Mouse (Mus musculus): Measurements from ENCODE around the gene E130114P18Rik.

The E130114P18Rik gene

DNA sequence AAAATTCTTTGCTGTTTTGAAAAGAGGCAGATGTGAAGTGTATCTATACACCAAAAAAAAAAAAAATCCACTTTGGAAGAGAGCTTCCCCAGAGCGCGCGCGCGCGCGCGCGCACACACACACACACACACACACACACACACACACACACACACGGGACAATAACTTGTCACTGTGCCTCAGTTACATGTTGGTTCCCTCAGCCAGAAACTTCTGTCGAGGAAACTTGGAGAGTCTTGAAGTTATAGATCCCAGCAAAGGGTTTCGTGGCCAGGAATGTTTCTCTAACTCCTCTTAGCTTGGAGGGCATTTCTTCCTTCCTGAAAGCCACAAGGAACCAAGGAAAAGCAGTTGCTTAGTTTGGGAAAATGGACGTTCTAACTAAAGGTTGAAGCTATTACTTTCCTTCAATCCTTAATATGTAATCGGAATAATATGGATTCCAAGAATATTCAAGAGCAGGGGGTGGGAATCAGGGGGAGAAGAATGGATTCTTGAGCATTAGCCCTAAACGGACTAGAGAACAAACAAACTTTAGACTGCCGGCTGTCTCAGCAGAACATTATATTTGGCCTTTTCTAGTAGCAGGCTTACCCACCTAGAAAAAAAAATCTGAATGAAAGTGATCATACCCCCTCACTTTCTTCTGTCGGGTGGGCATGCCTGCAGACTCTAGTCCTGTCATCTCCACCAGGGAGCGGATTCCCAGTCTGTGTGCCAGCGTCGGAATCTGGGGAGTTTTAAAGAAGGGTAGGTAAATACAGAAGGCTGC, 2.2 kb downstream of the E130114P18Rik start:
- no peak for DNase-seq

DNA sequence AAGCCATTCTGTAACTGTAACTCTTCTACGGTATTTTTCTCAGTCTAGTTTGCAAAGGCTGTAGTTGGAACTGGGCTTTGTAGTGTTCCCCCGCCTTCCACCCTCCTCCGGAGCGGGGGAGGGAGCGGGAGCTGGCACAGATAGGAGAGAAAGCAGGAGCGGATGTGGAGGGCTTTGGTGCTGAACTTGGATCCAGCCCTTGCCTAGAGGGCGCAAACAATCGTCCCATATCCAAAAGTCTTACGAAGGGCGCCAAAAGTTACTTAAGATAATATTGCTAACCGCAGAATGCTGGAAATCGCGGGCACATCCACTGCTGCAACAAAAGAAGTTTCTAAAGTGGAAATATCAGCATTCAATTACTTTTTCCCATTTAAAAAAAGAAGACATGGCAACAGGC, 2.8 kb downstream of the E130114P18Rik start:
- peak; percentile 72 for DNase-seq

DNA sequence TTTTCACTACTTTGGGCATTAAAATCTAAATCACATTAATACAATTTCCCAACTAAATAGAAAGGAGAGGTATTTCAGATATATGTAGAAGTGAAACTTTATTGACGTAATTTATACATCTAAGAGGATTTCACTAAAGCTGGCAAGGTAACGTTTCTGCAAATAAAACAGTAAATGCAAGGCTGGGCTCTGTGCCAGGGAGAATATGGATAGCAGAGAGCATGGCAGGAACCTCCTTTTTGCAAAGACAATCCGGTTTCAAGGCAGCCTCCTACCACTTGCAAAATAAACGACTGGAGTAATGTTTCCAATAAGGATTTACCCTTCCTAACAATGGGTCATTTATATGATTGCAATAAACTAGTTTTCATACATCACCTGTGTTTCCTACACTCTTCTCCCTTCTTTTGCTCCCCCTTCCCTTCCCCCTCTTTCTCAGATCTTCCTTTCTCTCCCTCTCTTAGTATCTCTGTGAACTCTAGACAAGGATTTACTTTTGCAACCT, 3.4 kb downstream of the E130114P18Rik start:
- no peak for DNase-seq

DNA sequence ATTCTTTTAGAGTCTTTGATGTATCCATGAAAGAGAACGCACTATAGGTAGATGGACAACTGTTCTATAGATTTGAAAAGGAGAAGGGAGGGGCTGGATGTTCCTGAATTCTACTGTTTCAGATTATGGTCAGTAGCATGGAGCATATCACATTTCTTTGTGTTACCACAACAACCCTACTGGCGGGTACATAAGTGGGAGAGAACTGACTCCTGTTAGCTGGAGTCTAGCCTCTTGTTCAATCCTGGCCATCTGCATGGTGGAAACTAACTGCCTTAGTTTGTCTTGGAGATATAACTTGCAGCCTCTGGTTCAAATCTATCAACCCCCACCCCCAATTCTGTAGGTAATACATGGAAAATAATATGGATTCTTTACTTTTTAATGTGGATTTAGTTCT, 4.1 kb downstream of the E130114P18Rik start:
- no peak for DNase-seq

DNA sequence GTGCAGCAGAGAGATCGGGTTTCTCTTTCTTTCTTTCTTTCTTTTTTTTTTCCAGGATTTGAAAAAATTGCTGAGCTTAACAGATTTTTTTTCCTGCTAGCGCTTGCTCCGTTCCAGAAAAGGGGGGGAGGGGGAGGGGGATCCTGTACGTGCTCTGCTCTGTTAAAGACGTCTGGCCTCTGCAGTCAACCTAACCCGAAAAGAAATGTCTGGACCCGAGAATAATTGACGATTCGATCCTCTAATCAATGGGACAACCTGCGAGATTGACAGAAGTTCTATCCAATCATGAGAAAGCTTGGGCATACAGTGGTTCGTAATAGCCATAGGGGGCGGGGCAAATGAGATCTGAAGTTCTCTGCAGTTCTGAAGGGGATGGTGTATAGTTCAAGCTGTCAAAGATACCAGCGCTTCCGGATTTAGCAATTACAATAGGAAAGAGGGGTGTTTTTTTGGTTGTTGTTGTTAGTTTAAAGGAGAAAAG, 4.7 kb downstream of the E130114P18Rik start:
- peak; percentile 95 for DNase-seq

DNA sequence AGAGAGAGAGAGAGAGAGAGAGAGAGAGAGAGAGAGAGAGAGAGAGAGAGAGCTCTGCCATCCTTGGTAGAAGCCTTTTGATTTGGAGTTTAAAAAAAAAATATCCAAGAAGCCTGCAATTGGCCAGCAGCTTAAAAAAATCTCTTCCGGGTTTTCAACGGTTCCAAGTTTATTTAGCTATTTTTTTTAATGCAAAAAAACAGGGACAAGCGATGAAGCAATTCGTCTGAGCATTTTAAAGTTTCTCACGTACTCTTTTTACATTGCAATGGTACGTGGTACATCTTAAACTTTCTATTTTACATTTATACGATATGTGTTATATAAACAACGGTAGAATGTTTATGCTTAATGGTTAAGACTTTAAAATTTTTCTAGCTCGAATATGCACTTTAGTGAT, 5.2 kb downstream of the E130114P18Rik start, which contains the start of gene Nfia:
Gene Nfia (plus strand): TSS at position 94 of the 400 bp plus-strand sequence.
- no peak for DNase-seq

DNA sequence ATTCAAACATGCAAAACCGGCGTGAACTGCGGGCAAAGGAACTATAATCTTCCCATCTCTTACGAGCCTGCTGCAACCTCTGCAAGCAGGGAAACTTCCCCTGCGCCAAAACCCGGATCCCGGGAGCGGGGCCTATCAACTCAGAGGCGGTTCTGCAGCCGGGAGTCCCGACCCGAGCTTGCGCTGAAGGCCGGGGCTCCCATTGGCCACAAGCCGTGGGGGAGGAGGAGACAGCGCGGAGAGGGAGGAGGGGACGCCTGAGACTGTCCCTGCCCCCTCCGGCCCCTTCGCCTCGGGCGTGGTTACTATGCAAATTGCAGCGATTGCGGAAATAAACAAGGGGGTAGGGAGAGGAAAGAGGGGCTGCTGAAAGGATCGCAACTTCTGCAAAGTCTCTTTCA, 5.8 kb downstream of the E130114P18Rik start:
- DNase-seq, result peak; percentile 97

DNA sequence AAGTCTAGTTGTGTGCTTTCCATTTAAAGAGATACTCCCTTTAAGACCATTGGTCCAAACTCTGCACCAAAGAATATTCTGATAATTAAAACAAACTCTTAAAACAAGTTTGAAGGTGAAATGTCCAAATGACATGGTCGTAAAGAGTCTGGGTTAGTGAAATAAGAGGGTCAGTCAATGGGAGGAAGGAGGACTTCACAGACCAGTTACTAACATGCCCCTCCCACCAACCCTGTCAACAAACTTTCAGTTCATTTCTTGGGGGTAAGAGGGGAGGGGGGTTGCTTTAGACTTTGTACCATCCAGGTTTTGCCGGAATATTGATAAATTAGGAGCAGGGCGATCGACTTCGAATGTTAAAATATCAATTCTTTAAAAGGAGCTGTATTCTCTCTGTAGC, 6.5 kb downstream of the E130114P18Rik start:
- no peak for DNase-seq

DNA sequence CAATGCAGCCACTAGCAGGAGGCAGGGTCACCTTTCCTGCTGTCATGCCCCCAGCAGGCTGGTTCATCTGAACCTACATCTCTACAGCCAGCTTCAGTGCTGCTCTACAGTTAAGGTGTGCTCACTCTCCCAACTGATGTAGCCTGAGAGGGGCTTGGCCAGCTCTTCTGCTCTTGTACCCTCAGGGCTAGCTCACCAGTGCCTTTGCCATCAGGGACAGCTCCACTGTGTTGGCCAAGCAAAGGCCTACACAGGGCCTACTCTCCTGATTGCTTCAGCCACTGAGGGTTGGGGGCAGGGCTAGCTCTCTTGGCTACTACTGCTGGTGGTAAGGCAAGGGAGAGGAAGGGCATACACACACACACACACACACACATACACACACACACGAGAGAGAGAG, 8.0 kb downstream of the E130114P18Rik start:
- DNase-seq, result no peak

DNA sequence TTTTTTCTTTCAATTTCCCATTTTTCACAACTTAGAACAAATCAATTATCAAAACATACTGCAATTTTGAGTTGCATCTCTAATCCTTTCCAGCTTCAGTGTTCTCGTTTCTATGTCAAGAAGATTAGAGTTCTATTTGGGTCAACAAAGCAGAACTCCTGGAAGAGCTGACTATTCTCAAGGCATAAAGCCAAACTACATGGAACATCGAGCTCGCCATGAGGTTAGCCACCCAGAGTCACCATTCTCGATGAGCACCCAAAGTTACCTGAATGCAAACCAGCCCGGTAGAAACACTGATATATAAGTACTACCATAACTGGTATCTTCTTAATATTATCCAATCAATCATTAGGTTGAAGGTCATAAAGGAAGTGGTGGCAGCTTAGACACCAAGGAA, 10.4 kb downstream of the E130114P18Rik start:
- DNase-seq, result no peak

DNA sequence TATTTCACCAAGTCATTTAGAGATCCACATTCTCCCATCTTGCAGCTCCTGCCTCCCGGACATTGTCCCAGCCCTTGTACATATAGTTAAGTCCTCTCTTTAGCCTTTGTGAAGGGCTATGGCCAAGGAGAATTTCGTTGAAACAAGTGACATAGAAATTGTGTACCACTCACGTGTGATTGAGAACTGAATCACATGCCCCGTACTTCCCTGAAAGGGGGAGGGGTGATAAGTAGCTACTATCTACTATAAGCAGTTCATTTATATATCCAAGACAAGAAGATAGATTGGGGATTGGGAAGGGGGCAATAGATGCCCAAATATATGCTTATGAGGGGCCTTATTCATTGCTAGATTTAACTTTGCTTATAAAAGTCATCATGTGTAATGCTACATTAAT, 10.9 kb downstream of the E130114P18Rik start:
- DNase-seq, result no peak

DNA sequence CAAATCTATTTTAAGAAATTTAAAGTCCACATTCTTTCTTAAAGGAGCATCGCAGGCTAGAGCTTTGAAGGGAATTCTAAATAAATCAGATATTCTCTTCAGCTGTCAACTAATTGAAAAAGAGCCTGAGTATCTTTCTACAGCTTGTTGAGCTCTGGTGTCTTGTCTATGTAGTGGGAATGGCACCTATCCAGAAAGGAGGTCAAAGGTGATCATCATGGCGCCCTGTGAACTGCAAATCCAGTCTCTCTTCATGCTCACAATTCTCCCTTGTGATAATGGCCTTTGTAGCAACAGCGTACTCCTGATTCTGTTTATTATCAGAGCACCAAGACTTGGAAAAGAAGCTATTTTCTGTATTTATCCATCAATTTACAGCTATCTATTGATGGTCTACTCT, 11.8 kb downstream of the E130114P18Rik start:
- DNase-seq, result no peak

DNA sequence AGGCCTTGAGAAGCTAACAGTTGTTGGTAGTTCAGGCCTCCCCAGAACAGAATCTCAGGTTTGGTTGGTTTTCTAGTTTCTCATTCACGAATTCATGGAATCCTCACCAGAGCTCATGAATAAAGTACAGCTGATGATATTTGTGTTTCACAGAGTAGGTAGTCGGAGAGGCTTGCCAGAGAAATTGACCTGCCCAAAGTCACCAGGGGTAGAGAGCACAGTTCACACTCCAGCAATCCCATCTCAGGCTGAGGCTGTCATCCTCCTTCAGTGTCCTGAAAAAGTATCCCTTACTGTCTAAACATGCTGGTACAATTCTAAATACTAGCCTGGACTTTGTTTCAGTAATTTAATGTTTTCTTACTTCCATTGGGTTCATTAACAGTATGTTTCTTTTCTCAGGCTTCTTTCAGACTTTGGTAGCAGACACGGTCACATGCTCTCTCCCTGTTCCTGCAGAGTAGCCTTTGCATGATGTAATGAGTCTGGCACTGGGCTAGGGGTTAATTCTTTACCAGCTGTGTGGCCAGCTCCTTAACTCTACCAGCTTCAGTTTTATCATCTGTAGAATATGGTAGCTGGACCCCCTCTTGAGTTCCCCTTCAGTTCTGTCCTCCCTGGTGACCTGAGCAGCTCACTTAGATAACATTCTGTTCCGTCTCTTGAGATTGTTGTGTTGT, 12.4 kb downstream of the E130114P18Rik start:
- DNase-seq, result no peak

DNA sequence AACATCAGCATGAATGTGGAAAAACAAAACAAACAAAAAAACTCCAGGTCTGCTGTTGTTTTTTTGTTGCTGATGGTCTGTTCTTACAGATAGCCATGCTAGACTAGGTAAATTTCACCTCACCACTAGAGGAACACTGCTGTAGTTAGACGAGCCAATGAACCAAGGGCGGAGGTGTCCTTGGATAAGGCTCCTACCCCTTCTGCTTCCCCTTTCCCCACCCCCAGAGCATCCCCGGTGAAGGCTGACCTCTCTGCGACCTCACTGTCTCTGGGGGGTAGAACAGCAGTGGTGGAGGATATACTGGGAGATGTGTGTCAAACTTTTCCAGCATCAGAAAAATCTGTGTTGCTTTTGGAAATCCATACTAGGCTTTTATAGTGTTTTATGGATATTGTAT, 13.3 kb downstream of the E130114P18Rik start:
- DNase-seq, result no peak

DNA sequence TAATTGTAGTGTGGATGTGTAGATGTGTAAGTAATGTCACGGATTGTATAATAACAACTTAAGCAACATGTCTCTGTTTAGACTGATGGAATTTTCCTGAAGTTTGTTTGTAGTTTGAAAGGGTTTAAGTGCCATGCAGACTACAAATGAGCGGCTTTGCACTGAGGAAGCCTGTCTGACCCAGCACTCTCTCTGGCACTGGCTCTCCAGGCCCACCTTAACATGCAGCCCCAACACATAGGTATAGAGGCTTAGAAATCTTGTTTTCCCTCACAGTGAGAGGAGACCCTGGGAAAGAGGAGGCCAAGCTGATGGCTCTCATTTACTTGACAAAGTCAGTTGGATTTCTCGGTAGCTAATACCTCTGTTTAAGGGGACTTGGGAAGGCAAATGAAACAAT, 19.2 kb downstream of the E130114P18Rik start:
- no peak for DNase-seq

DNA sequence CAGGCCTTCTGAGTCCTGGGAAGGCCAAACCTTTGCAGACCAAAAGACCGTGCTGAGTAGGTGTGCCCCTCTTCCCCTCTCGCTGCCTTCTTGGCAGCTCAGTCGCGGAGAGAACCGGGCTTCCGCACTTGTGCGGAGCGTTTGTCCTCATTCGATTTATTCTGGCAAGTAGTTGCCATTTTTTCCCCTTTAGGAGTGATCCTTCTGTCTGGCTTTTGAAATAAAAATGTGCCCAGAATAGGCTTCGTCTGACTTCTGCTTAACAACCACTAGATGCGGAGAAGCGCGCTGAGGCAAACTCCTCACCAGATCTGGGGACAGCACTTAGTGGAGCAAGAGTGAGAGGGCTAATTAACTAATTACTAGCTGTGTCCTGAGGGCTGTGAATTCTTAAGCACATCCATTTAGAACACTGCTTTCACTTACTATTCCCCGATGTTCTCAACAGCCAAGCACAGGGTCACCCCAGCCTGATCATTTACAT, 19.9 kb downstream of the E130114P18Rik start:
- DNase-seq, result peak; percentile 37

DNA sequence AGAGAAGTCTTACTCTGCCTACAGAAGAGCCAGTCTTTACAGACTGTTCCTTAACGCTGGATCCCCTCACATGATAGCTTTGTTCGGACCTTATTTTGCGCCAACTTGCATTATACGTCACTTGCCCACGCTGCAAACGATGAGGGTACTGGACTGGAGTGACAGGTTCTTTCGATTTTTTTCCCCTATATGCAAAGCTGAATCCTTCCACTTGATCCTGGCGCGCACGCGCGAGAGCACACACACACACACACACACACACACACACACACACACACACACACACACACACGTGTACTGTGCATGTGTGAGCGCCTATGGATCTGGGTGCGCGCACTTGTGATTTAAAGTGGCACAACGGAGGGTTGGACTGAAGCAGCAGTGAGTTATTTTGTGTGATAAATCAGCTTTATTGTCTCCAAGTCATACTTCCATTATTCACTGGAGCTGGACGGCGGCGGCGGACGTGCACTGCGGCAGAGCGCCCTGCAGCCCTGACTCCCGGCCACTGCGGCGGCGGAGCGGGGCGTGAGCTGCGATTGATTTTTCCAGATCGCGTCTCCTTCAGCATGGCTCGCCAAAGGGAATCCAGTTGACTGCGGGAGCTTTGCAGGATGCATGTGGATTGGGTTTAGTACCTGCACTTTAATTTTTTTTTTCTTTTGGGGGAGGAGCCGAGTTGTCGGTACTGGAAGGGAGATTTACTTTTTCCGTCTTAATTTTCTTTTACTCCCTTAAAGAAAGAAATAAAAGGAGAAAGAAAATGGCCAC, 20.5 kb downstream of the E130114P18Rik start:
- peak; percentile 49 for DNase-seq

DNA sequence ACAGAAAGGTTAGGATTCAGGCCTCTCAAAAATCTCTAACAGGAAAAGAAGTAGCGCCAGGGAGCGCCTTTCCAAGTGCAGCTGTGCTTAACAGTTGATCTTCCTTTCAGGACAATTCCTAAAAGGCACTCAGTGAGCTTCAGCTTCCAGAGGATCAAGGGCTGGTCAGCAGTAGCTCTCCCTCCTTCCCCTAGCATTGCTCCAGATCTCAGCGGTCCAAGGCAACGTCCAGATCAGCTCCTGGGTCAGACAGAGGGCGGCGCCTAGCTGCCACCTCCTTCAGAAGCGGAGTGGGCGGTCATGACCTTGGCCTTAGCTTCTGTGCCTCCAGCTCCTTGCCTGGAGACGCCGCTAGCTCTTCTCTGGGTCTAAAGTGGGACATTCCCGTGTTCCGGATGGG, 23.6 kb downstream of the E130114P18Rik start:
- DNase-seq, result no peak

DNA sequence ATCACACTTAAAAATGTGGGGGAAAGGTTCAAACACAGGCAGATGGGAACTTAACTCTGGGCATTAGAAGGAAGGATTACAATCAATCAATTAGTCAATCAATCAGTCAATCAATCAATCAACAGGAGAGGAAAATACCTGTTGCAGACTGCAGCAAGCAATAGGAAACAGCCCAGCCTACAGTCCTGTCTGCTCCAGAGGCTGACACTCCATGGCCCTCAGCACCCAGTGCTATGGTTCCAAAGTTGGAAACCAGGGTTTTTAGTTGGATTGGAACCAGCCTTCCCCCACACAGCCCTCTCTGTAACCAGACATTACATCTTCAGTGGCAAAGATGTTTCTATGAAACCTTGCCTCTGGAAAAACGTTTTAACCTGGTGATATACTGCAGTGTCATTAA, 24.4 kb downstream of the E130114P18Rik start:
- no peak for DNase-seq

DNA sequence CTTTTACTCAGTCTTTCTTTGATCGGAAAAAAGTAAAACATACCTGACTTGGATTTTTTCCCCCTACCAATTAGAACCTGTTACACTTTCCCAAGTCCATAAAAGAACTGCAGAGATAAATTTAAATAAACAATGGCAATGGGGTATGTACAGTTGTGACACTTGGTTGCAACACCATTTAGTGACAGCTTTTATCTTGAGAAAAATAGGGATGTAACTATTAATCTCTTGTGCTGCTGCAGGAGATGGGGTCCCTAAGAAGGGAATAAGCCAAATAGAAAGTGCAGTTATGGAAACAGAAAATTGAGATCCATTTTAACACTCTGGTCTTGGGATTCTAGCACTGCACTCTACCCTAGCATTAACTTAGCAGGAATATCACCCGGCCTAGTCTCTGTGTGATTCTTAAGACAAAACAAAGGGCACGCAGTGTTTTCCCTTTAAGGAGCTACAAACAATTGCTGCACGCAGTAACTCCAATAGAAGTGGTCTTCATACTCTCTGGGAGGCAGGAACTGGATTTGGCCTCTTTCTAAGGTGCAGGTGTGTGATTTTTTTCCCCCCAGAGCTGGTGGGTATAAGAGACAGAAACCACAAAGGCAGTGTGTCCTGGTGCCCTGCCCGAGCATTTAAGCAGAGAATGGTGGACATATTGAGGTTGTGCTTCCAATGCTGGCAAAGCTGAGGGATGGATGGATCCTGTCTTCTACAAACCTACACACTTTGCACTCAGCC, 25.4 kb downstream of the E130114P18Rik start:
- no peak for DNase-seq

DNA sequence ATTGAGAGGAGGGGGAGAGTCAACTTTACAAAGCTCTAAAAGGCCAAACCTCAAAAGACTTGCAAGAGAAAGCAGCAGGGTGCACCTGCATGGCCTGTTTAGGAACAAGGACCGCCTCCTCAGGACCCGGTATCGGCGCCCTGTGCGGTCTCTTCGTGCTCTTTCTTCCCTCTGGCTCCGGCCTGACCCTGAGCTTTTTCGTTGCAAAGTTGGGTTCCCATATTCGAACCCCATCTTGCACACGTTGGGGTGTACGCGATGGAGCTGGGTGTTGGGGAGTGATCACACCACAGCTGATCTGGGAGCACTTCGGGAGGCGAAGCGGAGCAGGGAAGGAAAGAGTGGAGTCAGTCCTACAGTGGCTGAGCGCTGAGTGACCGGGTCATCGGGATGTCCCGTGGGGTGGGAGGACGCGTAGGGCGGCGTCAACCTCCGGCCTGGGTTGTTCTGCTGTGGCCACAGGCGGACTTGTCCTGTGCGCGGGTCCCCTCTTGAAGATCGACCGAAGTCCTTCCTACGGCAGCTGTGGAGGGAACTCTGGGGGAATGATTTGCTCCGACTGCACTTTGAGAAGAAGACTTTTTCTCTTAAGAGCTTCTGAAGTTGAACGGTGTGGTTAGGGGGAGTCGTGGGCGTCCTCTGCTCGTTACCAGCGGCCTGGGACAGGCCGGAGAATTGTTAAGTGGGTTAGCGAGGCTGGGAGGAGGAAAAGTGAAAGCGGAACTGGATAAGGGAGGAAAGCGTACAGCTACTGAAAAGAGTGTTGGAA, 26.2 kb downstream of the E130114P18Rik start:
- peak; percentile 30 for DNase-seq
